Mouse (Mus musculus): ENCODE results near the gene Calhm3.

Calhm3 gene

DNA sequence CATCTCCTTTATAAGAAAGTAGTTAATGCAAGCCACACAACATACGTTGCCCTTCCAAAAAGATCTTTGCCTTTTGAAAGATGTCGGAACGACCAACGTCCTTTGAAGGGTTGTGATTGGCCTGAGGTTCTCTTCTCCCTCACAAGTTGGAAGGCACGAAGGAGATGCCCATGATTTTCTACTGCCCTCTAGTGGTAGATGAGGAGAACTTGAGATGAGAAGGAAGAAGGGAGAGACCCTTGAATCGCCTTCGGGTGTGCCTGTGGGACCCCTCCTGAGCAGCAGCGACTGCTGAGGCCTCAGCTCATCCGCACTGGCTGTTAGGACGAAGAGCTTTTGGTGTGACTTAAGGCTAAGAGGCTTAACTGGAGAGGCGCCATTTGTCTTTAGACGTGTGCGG is 10.7 kb upstream of the Calhm3 start:
- peak; percentile 87 for DNase-seq (ENCODE audit: low read depth, low spot score)

DNA sequence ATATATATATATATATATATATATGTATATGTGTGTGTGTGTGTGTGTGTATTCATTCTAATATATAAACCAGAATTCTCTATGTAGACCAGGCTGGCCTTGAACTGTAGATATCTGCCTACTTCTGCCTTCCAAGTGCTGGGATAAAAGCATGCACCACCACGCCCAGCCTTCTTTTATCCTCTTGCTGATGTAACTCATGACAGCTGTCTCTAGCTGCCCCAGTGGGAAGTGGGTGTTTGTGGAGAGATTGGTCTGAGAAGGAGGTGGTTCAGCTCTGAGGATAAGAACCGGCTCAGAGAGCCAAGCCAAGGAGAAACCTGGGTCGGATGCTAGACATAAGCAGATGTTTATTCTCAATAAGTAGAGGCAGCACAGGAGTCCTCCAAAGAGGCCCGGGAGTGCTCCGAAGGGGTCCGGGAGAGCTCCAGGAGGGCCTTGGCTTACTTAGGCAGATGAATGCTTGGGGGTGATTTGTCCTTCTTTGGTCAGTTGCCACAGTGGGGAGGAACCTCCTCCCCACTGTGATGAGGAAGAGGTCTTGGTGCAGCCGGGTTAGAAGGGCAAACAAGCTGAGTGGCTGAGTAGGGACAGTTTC is 10.2 kb upstream of the Calhm3 start:
- DNase-seq (ENCODE audit: low read depth, low spot score) = no peak

DNA sequence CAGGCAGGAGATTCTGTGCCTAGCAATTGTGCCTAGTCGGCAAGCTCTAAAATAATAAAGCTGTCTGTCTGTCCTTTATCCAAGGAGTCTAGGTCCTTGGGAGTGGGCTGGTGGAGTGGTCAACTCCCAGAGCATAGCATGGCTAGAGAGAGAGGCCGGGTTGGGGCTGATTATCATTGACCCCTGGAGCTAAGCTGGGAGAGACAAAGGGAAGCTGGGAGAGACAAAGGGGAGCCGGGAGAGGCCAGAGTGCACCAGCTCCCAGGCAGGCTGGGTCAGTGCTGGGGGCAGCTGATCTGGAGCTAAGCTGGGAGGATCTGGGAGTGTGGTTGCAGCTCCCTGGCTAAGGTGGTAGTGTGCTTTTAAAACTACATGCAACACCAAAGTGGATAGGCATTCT is 9.2 kb upstream of the Calhm3 start:
- DNase-seq (ENCODE audit: low read depth, low spot score) = no peak

DNA sequence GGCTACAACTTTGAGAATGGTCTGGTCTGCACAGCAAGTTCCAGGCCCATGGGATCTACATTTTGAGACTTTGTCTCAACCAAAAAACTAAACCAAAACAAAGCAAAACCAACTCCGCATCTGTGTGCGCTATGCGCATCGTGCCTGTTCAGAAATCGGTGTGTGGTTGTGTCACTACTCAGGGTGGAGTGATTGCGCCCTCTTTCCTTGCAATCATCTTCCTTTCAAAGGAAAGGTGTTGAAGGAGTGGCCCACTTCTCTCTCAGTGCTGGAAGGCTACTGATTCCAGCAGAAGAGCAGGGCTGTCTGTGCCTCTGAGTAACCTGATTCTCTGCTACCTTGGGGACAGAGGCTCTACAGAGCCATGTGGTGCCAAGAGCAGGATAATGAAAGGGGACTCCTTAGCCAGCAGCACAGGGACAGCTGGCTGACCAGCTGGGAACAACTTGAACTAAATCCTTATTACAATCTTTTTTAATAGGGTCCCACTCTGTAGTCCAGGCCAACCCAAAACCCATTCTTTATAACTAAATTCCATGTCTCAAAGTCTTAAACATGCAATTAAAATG is 5.7 kb upstream of the Calhm3 start:
- peak; percentile 73 for DNase-seq (ENCODE audit: low read depth, low spot score)

DNA sequence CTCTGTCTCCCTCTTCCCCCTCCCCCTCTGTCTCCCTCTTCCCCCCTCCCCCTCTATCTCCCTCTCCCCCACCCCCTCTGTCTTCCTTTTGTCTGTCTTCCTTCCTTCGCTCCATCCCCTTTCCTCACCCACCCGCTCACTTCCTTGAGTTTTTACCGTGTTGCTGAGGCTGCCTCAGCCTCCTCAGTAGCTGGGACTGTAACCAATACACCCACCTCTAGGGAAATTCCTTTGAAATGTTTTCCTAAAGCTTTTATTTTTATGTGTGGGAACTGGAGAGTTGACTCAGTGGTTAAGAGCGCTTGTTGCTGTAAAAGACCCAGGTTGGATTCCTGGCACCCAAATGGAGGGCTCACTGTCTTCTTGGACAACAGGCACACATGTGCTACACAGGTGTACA is 4.1 kb upstream of the Calhm3 start:
- no peak for DNase-seq (ENCODE audit: low read depth, low spot score)

DNA sequence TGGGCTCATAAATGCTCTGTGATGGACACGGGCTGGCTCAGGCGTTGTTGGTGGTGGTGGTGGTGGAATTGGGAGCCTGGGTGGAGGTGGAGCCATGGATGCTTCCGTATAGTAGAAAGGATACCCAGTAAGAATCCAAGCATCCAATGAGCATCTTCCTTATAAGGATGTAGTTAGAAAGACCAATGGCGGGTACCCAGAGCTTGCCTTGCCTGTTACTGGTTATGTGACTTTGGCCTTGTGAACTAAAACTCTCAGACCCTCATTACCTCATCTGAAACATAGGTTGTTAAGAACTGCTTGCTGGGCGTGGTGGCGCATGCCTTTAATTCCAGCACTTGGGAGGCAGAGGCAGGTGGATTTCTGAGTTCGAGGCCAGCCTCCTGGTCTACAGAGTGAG is 3.8 kb downstream of the Calhm3 start:
- DNase-seq (ENCODE audit: low read depth, low spot score) = peak; percentile 66

DNA sequence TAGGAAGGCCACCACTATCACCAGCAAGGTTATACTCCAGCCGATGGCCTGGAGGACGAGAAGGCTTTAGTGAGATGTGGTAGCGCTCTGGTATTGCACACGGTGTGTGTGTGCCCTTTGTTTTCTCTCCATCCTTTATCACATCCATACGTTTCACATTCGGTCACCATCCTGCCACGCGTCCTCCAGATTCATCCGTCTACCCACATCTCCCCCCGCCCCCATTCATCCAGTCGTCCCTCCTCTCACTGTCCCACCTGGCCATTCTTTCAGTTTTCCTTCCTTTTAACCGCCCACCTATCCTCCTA is 5.5 kb downstream of the Calhm3 start:
- no peak for DNase-seq (ENCODE audit: low read depth, low spot score)

DNA sequence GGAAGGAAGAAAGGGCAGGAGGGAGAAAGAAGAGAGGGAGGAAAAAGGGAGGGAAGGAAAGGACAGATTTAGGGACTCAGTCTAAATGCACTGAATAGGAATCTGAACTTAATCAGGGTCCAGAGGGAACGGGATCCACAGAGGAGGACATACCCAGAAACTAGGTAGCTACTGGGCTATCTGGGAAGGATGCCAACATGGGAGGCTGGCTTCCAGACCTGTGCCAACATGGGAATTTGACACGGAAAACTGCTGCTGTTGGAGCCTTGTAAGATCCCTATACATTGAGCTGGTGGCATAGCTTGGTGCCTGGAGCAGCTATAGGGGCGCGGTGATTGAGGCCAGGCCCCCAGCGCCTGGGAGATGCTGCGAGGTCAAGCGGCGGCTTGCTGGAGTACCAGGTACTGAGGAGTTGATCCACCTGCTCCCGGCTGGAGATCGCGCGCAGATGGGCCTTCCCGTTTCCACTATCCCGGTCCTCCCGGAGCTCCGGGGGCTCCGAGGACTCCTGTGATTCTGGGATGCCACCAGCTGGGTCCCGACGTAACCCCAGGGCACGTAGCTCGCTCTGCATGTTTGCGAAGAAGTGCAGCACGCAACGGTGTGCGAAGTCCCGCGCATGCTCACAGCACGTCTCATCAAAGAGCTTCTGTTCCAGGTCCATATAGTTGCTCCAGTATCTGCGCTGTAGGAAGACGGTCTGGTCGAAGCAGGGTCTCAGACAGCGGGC is 6.1 kb downstream of the Calhm3 start:
- peak; percentile 60 for DNase-seq (ENCODE audit: low read depth, low spot score)

DNA sequence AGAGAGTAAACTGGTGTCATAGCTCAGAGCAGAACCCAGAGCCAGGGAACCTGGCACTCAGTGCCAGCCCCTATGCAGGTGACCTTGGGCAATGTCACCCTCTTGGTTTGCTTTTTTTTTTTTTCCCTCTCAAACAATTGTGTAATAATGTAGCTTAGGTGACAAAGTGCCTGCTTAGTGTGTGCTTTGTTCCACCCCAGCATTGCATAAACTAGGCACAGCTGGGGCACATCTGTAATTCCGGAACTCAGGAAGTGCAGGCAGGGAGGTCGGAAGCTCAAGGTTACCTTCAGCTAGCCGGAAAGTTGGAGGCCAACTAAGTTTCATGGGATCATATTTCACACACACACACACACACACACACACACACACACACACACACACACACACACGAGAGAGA is 7.7 kb downstream of the Calhm3 start:
- peak; percentile 75 for DNase-seq (ENCODE audit: low read depth, low spot score)

DNA sequence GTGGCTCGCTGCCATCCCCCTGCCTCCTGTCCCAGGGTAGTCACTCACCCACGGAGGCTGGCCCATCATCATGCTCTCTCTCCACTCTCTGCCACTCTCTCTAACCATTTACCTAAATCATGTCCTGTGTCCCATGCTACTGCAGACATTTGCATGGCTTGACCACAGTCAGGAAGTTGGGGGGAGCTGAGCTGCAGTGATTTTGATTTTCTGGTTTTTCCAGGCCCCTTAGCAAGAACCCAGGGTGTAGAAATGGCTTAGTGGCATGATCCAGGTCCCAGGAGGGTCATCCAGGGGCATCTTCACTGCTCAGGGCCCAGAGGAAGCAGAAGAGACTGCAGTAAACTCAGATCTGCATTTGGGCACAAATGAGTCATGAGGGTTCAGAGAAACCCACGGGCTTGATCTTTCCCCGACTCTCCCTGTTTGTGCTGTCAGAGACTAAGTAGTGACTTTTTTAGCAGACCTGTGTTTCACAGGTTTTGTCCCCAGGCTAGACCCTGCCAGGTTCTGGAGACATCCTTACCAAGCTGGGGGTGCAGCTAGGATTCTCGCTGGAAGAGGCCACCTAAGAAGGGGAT is 9.2 kb downstream of the Calhm3 start:
- no peak for DNase-seq (ENCODE audit: low read depth, low spot score)

DNA sequence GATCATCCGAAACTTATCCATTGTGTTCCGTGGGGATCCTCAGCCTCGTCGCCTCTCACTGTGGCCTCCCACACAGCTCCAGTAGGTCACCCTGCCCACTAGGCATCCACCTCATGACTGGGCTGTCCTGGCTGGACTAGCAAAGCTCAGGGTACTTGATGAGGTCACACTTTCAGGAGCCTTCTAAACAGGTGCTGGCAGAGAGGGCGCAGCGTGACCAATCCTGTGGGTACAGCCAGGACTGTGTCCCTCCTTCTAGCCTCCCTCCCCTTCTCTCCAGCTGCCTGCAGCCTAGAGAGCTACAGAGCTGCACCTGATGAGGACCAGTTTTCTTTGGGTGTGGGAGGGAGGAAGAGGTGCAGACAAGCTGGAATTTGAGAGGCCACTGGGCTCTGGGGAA is 13.4 kb downstream of the Calhm3 start, which contains the start of gene Calhm1:
Gene Calhm1 (minus strand): TSS at position 101 of the 400 bp plus-strand sequence.
- DNase-seq (ENCODE audit: low read depth, low spot score) = no peak

DNA sequence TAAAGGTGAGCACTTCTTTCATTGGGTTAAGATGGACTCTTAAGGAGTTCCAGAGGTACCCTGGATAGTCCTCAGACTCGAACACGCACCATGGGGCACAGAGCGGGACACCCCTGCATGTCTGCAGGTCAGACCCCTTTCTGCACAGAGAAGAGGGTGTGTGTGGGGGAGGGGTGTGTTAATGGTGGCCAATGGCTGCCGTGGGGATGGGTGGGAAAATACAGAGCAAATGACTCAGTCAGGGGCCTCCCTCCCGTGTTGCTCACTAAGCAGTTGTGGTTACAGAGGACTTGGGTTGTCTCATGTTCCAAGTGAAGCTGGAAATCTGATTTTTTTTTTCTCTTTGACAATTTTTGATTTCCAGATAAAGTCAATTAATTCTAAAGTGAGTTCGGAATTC is 15.1 kb downstream of the Calhm3 start:
- no peak for DNase-seq (ENCODE audit: low read depth, low spot score)

DNA sequence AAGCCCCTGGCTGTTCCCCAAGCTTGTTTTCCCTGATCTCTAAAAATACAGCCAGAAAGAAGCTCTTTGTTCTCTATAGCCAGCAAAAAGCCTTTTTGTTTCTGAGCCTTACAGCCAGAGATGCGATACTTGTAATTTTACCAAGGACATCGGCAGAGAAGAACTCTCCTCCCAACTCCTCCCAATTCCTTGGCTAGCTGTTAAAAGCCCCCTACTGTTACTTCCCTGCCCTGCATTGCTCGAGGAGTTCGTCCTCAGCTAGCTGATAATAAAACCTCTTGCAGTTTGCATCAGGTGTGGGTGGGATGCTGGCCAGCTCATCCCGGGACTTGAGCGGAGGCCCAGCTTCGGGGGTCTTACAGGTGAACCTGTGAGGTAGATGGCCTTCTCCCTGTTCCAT is 18.0 kb downstream of the Calhm3 start:
- peak; percentile 55 for DNase-seq (ENCODE audit: low read depth, low spot score)

DNA sequence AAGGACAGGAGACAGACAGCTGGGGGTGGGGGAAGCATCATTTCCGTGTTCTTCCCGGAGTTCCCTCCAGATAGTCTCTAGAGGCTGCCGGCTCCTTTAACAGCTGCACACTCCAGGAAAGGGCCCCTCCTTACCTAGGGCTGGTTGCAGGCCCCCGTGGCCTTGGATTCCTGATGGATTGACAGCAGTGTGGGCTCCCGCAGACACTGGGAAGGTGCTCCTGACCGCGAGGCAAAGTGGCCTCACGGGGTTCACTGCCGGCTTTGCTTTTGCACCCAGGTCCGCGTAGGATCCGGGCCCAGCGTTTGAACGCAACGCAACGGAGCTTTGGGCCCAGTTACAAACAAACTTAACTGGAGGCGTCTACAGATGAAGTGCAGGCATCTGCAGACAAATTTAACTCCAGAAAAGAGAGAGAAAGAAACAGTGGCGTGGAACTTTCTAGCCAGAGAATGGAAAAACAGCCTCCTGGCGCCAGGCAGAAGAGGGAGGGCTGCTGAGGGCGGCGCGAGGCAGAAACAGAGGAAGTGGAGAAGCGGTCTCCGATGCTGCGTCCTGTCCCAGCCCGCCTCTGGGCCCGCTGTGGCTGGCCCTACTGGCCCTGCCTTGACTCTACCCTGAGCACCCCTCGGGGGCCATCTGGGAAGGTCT is 19.7 kb downstream of the Calhm3 start, which contains the start of gene Calhm2:
Gene Calhm2 (minus strand): TSS at position 524 of the 651 bp plus-strand sequence.
- peak; percentile 45 for DNase-seq (ENCODE audit: low read depth, low spot score)

DNA sequence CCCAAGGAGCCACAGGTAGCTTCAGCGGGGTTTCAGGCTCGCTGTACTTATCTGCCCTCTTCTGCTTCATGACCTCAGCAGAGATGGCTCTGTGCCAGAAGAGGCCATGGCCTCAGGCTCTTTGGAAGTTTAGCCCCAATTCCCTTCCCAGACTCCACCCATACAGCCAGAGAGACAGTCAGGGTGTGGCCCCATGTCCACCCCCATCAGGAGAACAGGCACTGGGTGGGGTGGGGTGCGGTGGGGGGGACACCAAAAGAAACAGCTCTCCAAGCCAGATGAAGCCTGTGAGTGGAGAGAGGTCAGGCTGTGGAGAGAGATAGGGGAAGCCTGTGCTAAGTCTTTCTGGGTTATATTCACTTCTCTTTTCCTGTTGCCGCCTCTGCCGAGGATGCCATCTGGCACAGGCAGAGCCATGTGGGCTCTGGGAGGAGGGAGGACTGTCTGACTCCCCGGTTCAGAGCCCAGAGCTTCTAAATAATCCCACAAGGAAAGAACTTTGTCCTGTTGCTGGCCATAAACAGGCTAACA is 20.4 kb downstream of the Calhm3 start:
- DNase-seq (ENCODE audit: low read depth, low spot score) = peak; percentile 94

DNA sequence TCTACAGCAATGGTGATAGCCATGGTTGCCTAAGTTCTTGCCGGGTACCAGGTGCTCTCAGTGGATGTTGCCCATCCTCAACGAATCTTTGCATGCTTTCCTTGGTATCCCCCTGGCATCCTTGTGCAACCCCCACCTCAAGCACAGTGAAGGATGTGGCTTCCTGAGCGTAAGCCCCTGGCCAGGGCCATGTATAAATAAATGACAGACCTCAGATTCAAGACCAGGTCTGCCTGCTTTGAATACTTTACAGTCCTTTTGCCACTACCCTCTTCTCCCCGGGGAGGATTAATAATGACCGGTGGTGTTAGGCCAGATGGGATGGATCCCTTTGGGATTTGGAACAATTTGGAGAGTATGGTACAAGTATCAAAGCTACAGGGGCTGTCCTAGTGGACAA is 21.4 kb downstream of the Calhm3 start:
- no peak for DNase-seq (ENCODE audit: low read depth, low spot score)

DNA sequence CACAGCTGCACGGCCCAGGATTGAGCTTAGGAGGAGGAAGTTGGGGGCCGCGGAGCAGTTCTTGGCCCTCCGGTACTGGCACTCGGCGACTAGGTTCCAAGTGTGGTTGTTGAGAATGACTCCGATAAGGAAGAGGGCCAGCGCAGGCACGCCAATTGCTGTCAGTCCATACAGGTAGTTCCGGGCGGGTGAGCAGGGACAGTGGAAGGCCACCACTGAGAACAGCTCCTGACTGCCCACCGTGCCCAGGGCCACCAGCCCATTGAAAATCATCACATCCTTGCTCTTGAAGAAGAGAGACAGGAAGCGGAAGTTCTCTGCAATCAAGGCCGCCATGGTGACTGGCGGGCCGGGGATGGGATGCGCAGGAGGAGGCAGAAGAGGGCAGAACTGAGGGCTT is 22.0 kb downstream of the Calhm3 start:
- DNase-seq (ENCODE audit: low read depth, low spot score) = peak; percentile 53

DNA sequence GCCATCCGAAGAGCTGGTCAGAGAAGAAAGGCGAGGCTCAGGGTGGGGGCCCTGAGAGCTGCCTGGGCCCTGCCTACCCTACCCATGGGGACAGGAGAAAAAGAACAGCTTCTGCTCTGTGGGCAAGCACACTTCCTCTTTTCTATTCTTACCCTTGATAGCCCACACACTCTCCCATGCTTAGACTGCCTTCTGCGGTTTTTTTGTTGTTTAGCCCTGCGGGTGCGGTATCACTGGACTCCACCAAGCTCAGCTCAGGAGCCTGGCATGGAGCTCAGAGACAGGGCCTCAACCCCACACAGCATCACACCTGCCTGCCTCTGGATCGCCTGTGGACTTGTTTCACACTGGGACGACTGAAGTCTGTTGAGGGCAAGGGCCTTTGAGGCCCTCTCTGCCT is 24.4 kb downstream of the Calhm3 start:
- DNase-seq (ENCODE audit: low read depth, low spot score) = no peak

DNA sequence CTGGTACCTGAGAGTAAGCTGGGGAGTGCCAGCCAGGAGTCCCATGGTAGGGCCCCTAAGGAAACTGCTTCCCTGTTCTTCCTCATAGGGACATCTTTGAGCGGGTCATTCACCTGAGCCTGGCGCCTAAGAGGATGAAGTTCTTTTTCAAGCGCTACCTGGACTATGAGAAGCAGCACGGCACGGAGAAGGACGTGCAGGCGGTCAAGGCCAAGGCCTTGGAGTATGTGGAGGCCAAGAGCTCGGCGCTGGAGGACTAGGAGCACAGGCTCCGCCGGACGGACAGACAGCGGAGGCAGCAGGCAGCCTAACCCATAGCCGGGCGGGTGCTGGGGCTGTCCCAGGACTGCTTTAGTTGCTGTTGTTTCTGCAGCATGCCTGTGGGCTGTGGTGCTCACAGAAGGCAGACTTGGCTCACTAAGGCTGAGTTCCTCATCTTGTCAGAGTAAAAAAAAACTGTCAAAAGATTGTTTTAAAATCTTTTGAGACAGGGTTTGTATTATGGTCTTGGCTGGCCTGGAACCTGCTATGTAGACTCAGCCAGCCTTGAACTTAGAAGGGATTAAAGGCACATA is 26.9 kb downstream of the Calhm3 start:
- peak; percentile 37 for DNase-seq (ENCODE audit: low read depth, low spot score)

DNA sequence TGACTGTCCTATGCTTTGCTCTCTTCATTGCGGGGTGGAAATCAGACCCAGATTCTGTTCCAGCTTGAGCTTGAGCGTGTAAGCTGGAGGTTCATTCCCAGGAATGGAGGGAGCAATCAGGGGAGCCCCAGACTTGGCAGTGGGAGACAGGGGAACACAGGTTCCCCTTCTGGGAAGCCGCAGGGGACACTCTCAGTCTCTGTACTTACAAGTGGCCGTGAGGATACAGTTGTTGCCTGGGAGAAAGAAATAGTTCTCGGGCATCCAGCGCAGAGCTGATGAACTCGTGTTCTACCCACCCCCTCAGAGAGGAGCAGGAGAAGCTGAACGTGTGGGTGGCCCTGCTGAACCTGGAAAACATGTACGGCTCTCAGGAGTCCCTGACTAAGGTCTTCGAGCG is 28.7 kb downstream of the Calhm3 start:
- no peak for DNase-seq (ENCODE audit: low read depth, low spot score)

DNA sequence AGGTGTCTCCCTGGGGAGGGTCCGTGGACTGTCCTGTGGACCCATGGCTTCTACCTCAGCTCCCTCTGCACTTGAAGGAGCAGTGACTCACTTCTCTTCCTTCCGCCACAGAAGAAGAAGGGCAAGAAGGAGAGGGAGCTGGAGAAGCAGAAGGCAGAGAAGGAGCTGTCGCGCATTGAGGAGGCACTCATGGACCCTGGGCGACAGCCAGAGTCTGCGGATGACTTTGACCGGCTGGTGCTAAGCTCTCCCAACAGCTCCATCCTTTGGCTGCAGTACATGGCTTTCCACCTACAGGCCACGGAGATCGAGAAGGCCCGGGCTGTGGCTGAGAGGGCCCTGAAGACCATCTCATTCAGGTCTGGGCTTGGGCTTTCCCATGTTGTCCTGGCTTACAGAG is 29.4 kb downstream of the Calhm3 start:
- DNase-seq (ENCODE audit: low read depth, low spot score) = no peak

DNA sequence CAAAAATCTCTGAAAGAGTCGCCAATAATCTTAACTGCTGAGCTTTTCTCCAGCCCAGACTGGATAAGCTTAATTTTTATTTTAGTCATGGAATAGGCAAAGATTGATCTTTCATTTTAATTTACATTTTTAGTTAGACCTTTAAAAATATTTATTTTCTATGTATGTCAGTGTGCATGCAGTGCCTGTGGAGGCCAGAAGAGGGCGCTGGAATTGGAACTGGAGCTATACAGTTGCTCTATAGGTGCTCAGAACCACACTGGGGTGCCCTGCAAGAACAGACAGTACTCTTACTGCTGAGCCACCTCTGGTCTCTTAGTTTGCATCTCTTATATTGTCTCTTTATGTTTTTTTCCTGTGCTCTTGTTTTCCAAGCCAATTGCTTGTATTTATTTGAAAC is 34.8 kb downstream of the Calhm3 start:
- DNase-seq (ENCODE audit: low read depth, low spot score) = peak; percentile 77

All from ZHBTc4 (cell line).